Mouse (Mus musculus) midbrain, embryonic 12.5 days (tissue): Measurements from ENCODE around the gene Cntnap2. TPM values are rescaled to one million over a fixed set of nuclear protein-coding genes. Genes with fewer than 3 reads are reported as not detected.
"Not testable (repeated sequence)": the region's sequence is repeated elsewhere in the genome, so short reads cannot be mapped to it uniquely, and the experiment has no call there.

ENCODE experiments used
- ATAC-seq: fragments of 200-750 bp; cut with Nextera tagmentation; 2 replicates; pipeline ENCODE4 v1.8.0; 2017; ENCODE audit warnings: low read depth, moderate TSS enrichment, moderate library complexity; ENCODE audit not compliant: low FRiP score
- H3K27ac ChIP-seq: fragments of 300-500 bp; sonication (generic); replicated peaks from 2 replicates; pipeline ENCODE4 v1.5.1; 2016; ENCODE audit warnings: mild to moderate bottlenecking
- H3K27me3 ChIP-seq: fragments of 300-500 bp; sonication (generic); 2 replicates; pipeline ENCODE4 v1.6.1; 2016; ENCODE audit warnings: mild to moderate bottlenecking
- H3K36me3 ChIP-seq: fragments of 300-500 bp; sonication (generic); 2 replicates; pipeline ENCODE4 v1.6.1; 2016
- H3K4me1 ChIP-seq: fragments of 300-500 bp; sonication (generic); 2 replicates; pipeline ENCODE4 v1.6.1; 2016
- H3K4me2 ChIP-seq: fragments of 300-500 bp; sonication (generic); replicated peaks from 2 replicates; pipeline ENCODE4 v1.6.1; 2016; ENCODE audit warnings: mild to moderate bottlenecking, moderate library complexity
- H3K4me3 ChIP-seq: fragments of 300-500 bp; sonication (generic); 2 replicates; pipeline ENCODE4 v1.5.1; 2016; ENCODE audit warnings: mild to moderate bottlenecking
- H3K9ac ChIP-seq: fragments of 300-500 bp; sonication (generic); replicated peaks from 2 replicates; pipeline ENCODE4 v1.6.1; 2016; ENCODE audit warnings: mild to moderate bottlenecking, moderate library complexity
- H3K9me3 ChIP-seq: fragments of 300-500 bp; sonication (generic); 2 replicates; pipeline ENCODE4 v1.6.1; 2016; ENCODE audit warnings: mild to moderate bottlenecking
- WGBS: fragments of 180-500 bp; shearing (Covaris S2); methylation state at CpG from one replicate; pipeline ENCODE4 v1.1.7; 2016; 5-methylcytosine and 5-hydroxymethylcytosine counted together
- polyA plus RNA-seq: library from polyadenylated mRNA; unstranded; fragments of >200 nt; fragmentation: Nextera tagmentation; extraction: Ambion mirVana; gene quantifications from 2 replicates; pipeline ENCODE4 v1.2.1, GENCODE M21; 2016

The Cntnap2 gene
- polyA plus RNA-seq, 1 experiment from 2014 or later = 41.7 TPM

- Histone ChIP-seq H3K27ac (no peak overlapping the region), H3K4me2 (no peak overlapping the region), H3K27me3 (no peaks in the 10 kb centered on the region), H3K4me1 (no peaks in the 10 kb centered on the region), H3K4me3 (no peak overlapping the region), H3K9ac (no peak overlapping the region), H3K9me3 (no peaks in the 10 kb centered on the region), H3K36me3 (no peaks in the 10 kb centered on the region)
- no peak for ATAC-seq
These were observed 1355.0 kb downstream of the Cntnap2 start for GRCm38 (mm10) chr6:46414154-46414553.

- Histone ChIP-seq H3K27me3 (no peaks in the 10 kb centered on the region), H3K27ac (no peak overlapping the region), H3K9ac (no peak overlapping the region), H3K4me1 (no peaks in the 10 kb centered on the region), H3K9me3 (no peaks in the 10 kb centered on the region), H3K4me2 (no peak overlapping the region), H3K36me3 (no peaks in the 10 kb centered on the region), H3K4me3 (no peak overlapping the region)
- no peak for ATAC-seq
- WGBS = 92% methylated on average over 4 of the region's 4 CpGs
These were observed 1355.4 kb downstream of the Cntnap2 start for GRCm38 (mm10) chr6:46414562-46414961.

- no peak overlapping the region for H3K4me3 ChIP-seq
- H3K9me3 ChIP-seq = no peaks in the 10 kb centered on the region
- H3K9ac ChIP-seq = no peak overlapping the region
- no peaks in the 10 kb centered on the region for H3K36me3 ChIP-seq
- no peaks in the 10 kb centered on the region for H3K4me1 ChIP-seq
- H3K4me2 ChIP-seq = no peak overlapping the region
- no peaks in the 10 kb centered on the region for H3K27me3 ChIP-seq
- H3K27ac ChIP-seq = no peak overlapping the region
- ATAC-seq = no peak
These were observed 1360.7 kb downstream of the Cntnap2 start for GRCm38 (mm10) chr6:46419827-46420226.

- no peaks in the 10 kb centered on the region for H3K36me3 ChIP-seq
These were observed 1361.2 kb downstream of the Cntnap2 start for GRCm38 (mm10) chr6:46420349-46420748.

GRCm38 (mm10) chr6:46428231-46428630 lies 1369.1 kb downstream of the Cntnap2 start:
- Histone ChIP-seq H3K27ac (no peak overlapping the region), H3K36me3 (no peaks in the 10 kb centered on the region), H3K4me2 (no peak overlapping the region), H3K4me1 (no peaks in the 10 kb centered on the region), H3K9ac (no peak overlapping the region), H3K27me3 (no peaks in the 10 kb centered on the region), H3K4me3 (no peak overlapping the region), H3K9me3 (no peaks in the 10 kb centered on the region)
- WGBS = 48% methylated on average over 5 of the region's 5 CpGs
- ATAC-seq = no peak

More at GRCm38 (mm10) chr6:46420349-46420748, 1361.2 kb downstream of the Cntnap2 start:
- ATAC-seq = no peak
- Histone ChIP-seq H3K4me2 (no peak overlapping the region), H3K27ac (no peak overlapping the region), H3K27me3 (no peaks in the 10 kb centered on the region), H3K9me3 (no peaks in the 10 kb centered on the region), H3K9ac (no peak overlapping the region), H3K4me1 (no peaks in the 10 kb centered on the region), H3K4me3 (no peak overlapping the region)

- no peaks in the 10 kb centered on the region for H3K36me3 ChIP-seq
- H3K9ac ChIP-seq = no peak overlapping the region
- no peak overlapping the region for H3K4me3 ChIP-seq
- H3K4me1 ChIP-seq = no peaks in the 10 kb centered on the region
- no peaks in the 10 kb centered on the region for H3K27me3 ChIP-seq
- no peaks in the 10 kb centered on the region for H3K9me3 ChIP-seq
- no peak overlapping the region for H3K4me2 ChIP-seq
- ATAC-seq = peak; percentile 92
- H3K27ac ChIP-seq = no peak overlapping the region
- 83% methylated on average over 2 of the region's 2 CpGs for WGBS
These were observed 1391.9 kb downstream of the Cntnap2 start for GRCm38 (mm10) chr6:46450917-46451638.

- H3K4me3 ChIP-seq = no peak overlapping the region
- 70% methylated on average over 4 of the region's 4 CpGs for WGBS
- no peaks in the 10 kb centered on the region for H3K27me3 ChIP-seq
- H3K36me3 ChIP-seq = no peaks in the 10 kb centered on the region
- H3K9ac ChIP-seq = no peak overlapping the region
- H3K27ac ChIP-seq = no peak overlapping the region
- no peak overlapping the region for H3K4me2 ChIP-seq
- H3K4me1 ChIP-seq = no peaks in the 10 kb centered on the region
- H3K9me3 ChIP-seq = no peaks in the 10 kb centered on the region
- no peak for ATAC-seq
These were observed 1413.5 kb downstream of the Cntnap2 start for GRCm38 (mm10) chr6:46472683-46473082.

GRCm38 (mm10) chr6:46484392-46484791 lies 1425.2 kb downstream of the Cntnap2 start:
- no peaks in the 10 kb centered on the region for H3K9me3 ChIP-seq
- H3K9ac ChIP-seq = no peak overlapping the region
- H3K36me3 ChIP-seq = no peaks in the 10 kb centered on the region
- WGBS = 74% methylated on average over 3 of the region's 3 CpGs
- no peaks in the 10 kb centered on the region for H3K4me1 ChIP-seq
- H3K4me3 ChIP-seq = no peak overlapping the region
- no peak overlapping the region for H3K4me2 ChIP-seq
- no peak overlapping the region for H3K27ac ChIP-seq
- no peaks in the 10 kb centered on the region for H3K27me3 ChIP-seq
- ATAC-seq = no peak

- H3K4me2 ChIP-seq = no peak overlapping the region
- ATAC-seq = no peak
- H3K9ac ChIP-seq = no peak overlapping the region
- no peaks in the 10 kb centered on the region for H3K36me3 ChIP-seq
- H3K27me3 ChIP-seq = no peaks in the 10 kb centered on the region
- H3K4me1 ChIP-seq = no peaks in the 10 kb centered on the region
- no peaks in the 10 kb centered on the region for H3K9me3 ChIP-seq
- WGBS = 86% methylated on average over 1 of the region's 1 CpGs
- no peak overlapping the region for H3K4me3 ChIP-seq
- no peak overlapping the region for H3K27ac ChIP-seq
These were observed 1443.6 kb downstream of the Cntnap2 start for GRCm38 (mm10) chr6:46502786-46503185.

- no peak for ATAC-seq
These were observed 1453.7 kb downstream of the Cntnap2 start for GRCm38 (mm10) chr6:46512841-46513240.

GRCm38 (mm10) chr6:46537586-46537985 lies 1478.4 kb downstream of the Cntnap2 start:
- not testable (repeated sequence) for ATAC-seq, H3K9ac ChIP-seq

More at GRCm38 (mm10) chr6:46512841-46513240, 1453.7 kb downstream of the Cntnap2 start:
- no peak overlapping the region for H3K9ac ChIP-seq
- H3K27ac ChIP-seq = no peak overlapping the region
- no peaks in the 10 kb centered on the region for H3K36me3 ChIP-seq
- H3K4me2 ChIP-seq = no peak overlapping the region
- WGBS = 94% methylated on average over 1 of the region's 1 CpGs
- no peaks in the 10 kb centered on the region for H3K4me1 ChIP-seq
- H3K9me3 ChIP-seq = no peaks in the 10 kb centered on the region
- H3K4me3 ChIP-seq = no peak overlapping the region
- no peaks in the 10 kb centered on the region for H3K27me3 ChIP-seq

GRCm38 (mm10) chr6:46563470-46563869 lies 1504.3 kb downstream of the Cntnap2 start:
- Histone ChIP-seq H3K27ac (no peak overlapping the region), H3K9me3 (no peaks in the 10 kb centered on the region), H3K4me2 (no peak overlapping the region), H3K27me3 (no peaks in the 10 kb centered on the region), H3K9ac (no peak overlapping the region), H3K4me3 (no peak overlapping the region), H3K36me3 (no peaks in the 10 kb centered on the region), H3K4me1 (no peaks in the 10 kb centered on the region)
- no peak for ATAC-seq
- 88% methylated on average over 2 of the region's 2 CpGs for WGBS

More at GRCm38 (mm10) chr6:46537586-46537985, 1478.4 kb downstream of the Cntnap2 start:
- H3K4me2 ChIP-seq, H3K27ac ChIP-seq, H3K4me1 ChIP-seq, H3K4me3 ChIP-seq, H3K36me3 ChIP-seq, H3K27me3 ChIP-seq, H3K9me3 ChIP-seq: not testable (repeated sequence)
- WGBS = 84% methylated on average over 2 of the region's 2 CpGs

- ATAC-seq = no peak
- no peak overlapping the region for H3K9ac ChIP-seq
- no peaks in the 10 kb centered on the region for H3K36me3 ChIP-seq
- no peaks in the 10 kb centered on the region for H3K9me3 ChIP-seq
- H3K4me1 ChIP-seq = no peaks in the 10 kb centered on the region
- no peak overlapping the region for H3K27ac ChIP-seq
- WGBS = 64% methylated on average over 3 of the region's 3 CpGs
- H3K4me3 ChIP-seq = no peak overlapping the region
- H3K4me2 ChIP-seq = no peak overlapping the region
- H3K27me3 ChIP-seq = no peaks in the 10 kb centered on the region
These were observed 1515.9 kb downstream of the Cntnap2 start for GRCm38 (mm10) chr6:46575055-46575454.
